Mouse (Mus musculus) spleen, adult 2 months (tissue): ENCODE results near the gene Trank1.

Experiments
- CTCF ChIP-seq: fragments of 200-500 bp; IDR thresholded peaks from 2 replicates; pipeline ENCODE4 v1.5.1; 2011; ENCODE audit warnings: mild to moderate bottlenecking, inconsistent platforms; ENCODE audit not compliant: insufficient read depth, insufficient read length, insufficient replicate concordance; ENCODE audit errors: extremely low read depth
- POLR2A ChIP-seq: fragments of 200-500 bp; IDR thresholded peaks from 2 replicates; pipeline ENCODE4 v1.6.1; 2011; ENCODE audit warnings: low read depth, low read length, inconsistent platforms

GRCm38 (mm10) chr9:111390016-111390415, 78.5 kb downstream of the Trank1 start:
- TF ChIP-seq CTCF (no peak), POLR2A (no peak)
